Mouse (Mus musculus) fibroblast of lung, adult 2 months (primary cell): ENCODE data around the gene Tyrp1.

Experiments used
- DNase-seq: peaks from one replicate; pipeline ENCODE4 v3.0.0-alpha.2; 2011; ENCODE audit warnings: low read depth

Gene Tyrp1

GRCm38 (mm10) chr4:80895278-80895894 is 61.5 kb downstream of the Tyrp1 start:
- no peak for DNase-seq
